Comparison of ENCODE assay signal across 8 mouse cellular contexts in the genomic region with DNA sequence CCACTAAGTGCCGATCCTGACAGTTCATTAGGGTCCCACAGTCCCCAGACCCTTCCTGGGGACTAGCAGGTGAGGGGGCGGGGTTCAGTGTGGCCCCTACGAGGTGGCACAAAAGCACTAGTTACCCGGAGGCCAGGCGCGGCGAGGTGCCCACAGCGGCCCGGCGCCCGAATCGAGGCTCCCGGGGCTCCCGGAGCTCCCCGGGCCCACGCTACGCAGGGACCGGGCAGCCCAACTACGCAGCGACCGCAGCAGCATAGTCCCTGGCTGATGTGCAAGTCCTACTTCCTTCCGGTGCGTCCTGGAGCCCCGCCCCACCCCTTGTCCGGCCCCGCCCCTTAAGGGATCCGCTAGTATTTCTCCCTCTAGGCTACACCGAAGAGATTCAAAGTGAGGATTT. TPM values are rescaled to one million over a fixed set of nuclear protein-coding genes. Genes with fewer than 3 reads are reported as not detected.
DNase-seq lines count a peak whose midpoint lies in the region; ATAC-seq lines count a peak whose summit lies in the region.

Tk2 (minus strand) TSS at position 283 of the 400 bp plus-strand sequence.

- H3K27me3 ChIP-seq in heart, embryonic 13.5 days (replicated peaks) = no peaks in the 10 kb centered on the region
- H3K27me3 ChIP-seq in liver, embryonic 12.5 days (replicated peaks) = no peaks in the 10 kb centered on the region
- H3K27me3 ChIP-seq in splenic B cell, adult 2 months (ENCODE audit: control insufficient read depth, insufficient read depth, low read length, poor library complexity, severe bottlenecking) = no peaks in the 10 kb centered on the region

- ATAC-seq in heart, embryonic 13.5 days (ENCODE audit: extremely low read depth, insufficient number of reproducible peaks, low FRiP score, low TSS enrichment) = peak; percentile 78
- peak; percentile 86 for ATAC-seq in liver, embryonic 12.5 days

- H3K4me2 ChIP-seq in heart, embryonic 13.5 days = peak within 1 kb of the TSS; percentile 88
- H3K4me2 ChIP-seq in liver, embryonic 12.5 days = peak within 1 kb of the TSS; percentile 92

- 0 out of 2 replicates have a peak within 1 kb of the TSS, but pooled peaks have one; percentile 20 for H3K27ac ChIP-seq in heart, embryonic 13.5 days (replicated peaks)
- H3K27ac ChIP-seq in liver, embryonic 12.5 days = peak within 1 kb of the TSS; percentile 70

- DNase-seq in CD8-positive naive resting alpha-beta T cell, adult 2 months (ENCODE audit: low read depth in 2 of 2, low spot score in 2 of 2) = peak; percentile 61 to 67
- DNase-seq in c-Kit-negative CD71-positive TER-119-positive erythroid progenitor cells, embryonic 14.5 days (ENCODE audit: low read depth, low spot score) = peak; percentile 63
- DNase-seq in fibroblast of lung, adult 2 months (ENCODE audit: low read depth) = peak; percentile 20
- peak; percentile 92 for DNase-seq in kidney, postnatal 10 days
- DNase-seq in naive thymus-derived CD4-positive, alpha-beta T cell, adult 2 months (ENCODE audit: low read depth) = peak; percentile 87
- peak; percentile 90 for DNase-seq in splenic B cell, adult 2 months (ENCODE audit: low read depth, low spot score)

- WGBS in heart, embryonic 13.5 days = under 1% methylated on average over 28 of the region's 28 CpGs
- WGBS in liver, embryonic 12.5 days (ENCODE audit: insufficient replicate concordance) = under 1% methylated on average over 28 of the region's 28 CpGs

- H3K9me3 ChIP-seq in heart, embryonic 13.5 days = no peaks in the 10 kb centered on the region
- H3K9me3 ChIP-seq in liver, embryonic 12.5 days (replicated peaks) = no peaks in the 10 kb centered on the region

- H3K9ac ChIP-seq in heart, embryonic 13.5 days = peak within 1 kb of the TSS; percentile 87
- peak within 1 kb of the TSS; percentile 82 for H3K9ac ChIP-seq in liver, embryonic 12.5 days

- peak within 1 kb of the TSS; percentile 78 for H3K4me3 ChIP-seq in heart, embryonic 13.5 days
- peak within 1 kb of the TSS; percentile 84 for H3K4me3 ChIP-seq in liver, embryonic 12.5 days

- H3K4me1 ChIP-seq in heart, embryonic 13.5 days = peaks cover 25% of the 10 kb centered on the region
- H3K4me1 ChIP-seq in liver, embryonic 12.5 days = peaks cover 42% of the 10 kb centered on the region

- peaks cover 24% of the 10 kb centered on the region for H3K36me3 ChIP-seq in heart, embryonic 13.5 days
- H3K36me3 ChIP-seq in liver, embryonic 12.5 days = peaks cover under 1% of the 10 kb centered on the region; the same call in 1 of the 2 replicates
- 0 out of 2 replicates have a peak, but pooled peaks cover 2% of the 10 kb centered on the region for H3K36me3 ChIP-seq in splenic B cell, adult 2 months (ENCODE audit: control insufficient read depth, insufficient read depth, low read length, poor library complexity, severe bottlenecking)

RNA-seq across cellular contexts. Expression of gene Tk2, which starts in this region (rescaled TPM):
- polyA plus RNA-seq in heart, embryonic 13.5 days (2015; fragmentation: Nextera tagmentation; extraction: Ambion mirVana) = 10.3 and 10.8 TPM in 2 replicates
- 8.1 and 9.1 TPM in 2 replicates for polyA plus RNA-seq in liver, embryonic 12.5 days (2016; fragmentation: Nextera tagmentation; extraction: Ambion mirVana)

Comparison
In these comparisons a context has a peak if more than half of its experiments do, and no peak if none do; other contexts are left out.
1. Peak in every context shown above with its lines: DNase-seq, ATAC-seq, H3K4me3 ChIP-seq and H3K27ac ChIP-seq.
2. DNase-seq: peak in every context shown above with its lines; median percentile 92 in kidney, postnatal 10 days; 90 in splenic B cell, adult 2 months; 87 in naive thymus-derived CD4-positive, alpha-beta T cell, adult 2 months; 64 in CD8-positive naive resting alpha-beta T cell, adult 2 months; 63 in c-Kit-negative CD71-positive TER-119-positive erythroid progenitor cells, embryonic 14.5 days; 20 in fibroblast of lung, adult 2 months.